Mouse (Mus musculus): ENCODE results near the gene Vcan. TPM values are rescaled to one million over a fixed set of nuclear protein-coding genes. Genes with fewer than 3 reads are reported as not detected.
A peak's percentile ranks its signal among the peaks of the same experiment; 100 is the strongest.

The Vcan gene
- polyA plus RNA-seq, 1 experiment from 2014 or later: 36.8 TPM

GRCm38 (mm10) chr13:89645589-89645988 is 96.7 kb downstream of the Vcan start:
- Histone ChIP-seq H3K4me3 (replicated peaks; ENCODE audit: low read depth, low read length) (no peak overlapping the region), H3K36me3 (ENCODE audit: insufficient read depth, low read length) (no peaks in the 10 kb centered on the region), H3K9ac (ENCODE audit: low read depth, low read length) (no peak overlapping the region), H3K27me3 (ENCODE audit: insufficient read depth, low read length) (no peaks in the 10 kb centered on the region), H3K4me1 (replicated peaks; ENCODE audit: insufficient read depth, low read length) (no peaks in the 10 kb centered on the region), H3K4me2 (ENCODE audit: low read length) (no peak overlapping the region), H3K27ac (no peak overlapping the region), H3K9me3 (replicated peaks; ENCODE audit: low read length) (no peaks in the 10 kb centered on the region)
- ATAC-seq (replicated peaks; ENCODE audit: low FRiP score, low read depth) (no peak), DNase-seq (ENCODE audit: low spot score) (no peak)
- 57% methylated on average over 2 of the region's 2 CpGs for WGBS
- no peak for TF ChIP-seq CTCF (IDR thresholded peaks at IDR 0.05; ENCODE audit: low read depth)

GRCm38 (mm10) chr13:89637012-89637411 is 105.3 kb downstream of the Vcan start:
- Histone ChIP-seq H3K4me3 (replicated peaks; ENCODE audit: low read depth, low read length) (no peak overlapping the region), H3K9ac (ENCODE audit: low read depth, low read length) (no peak overlapping the region), H3K9me3 (replicated peaks; ENCODE audit: low read length) (no peaks in the 10 kb centered on the region), H3K4me2 (ENCODE audit: low read length) (no peak overlapping the region), H3K4me1 (replicated peaks; ENCODE audit: insufficient read depth, low read length) (no peaks in the 10 kb centered on the region), H3K36me3 (ENCODE audit: insufficient read depth, low read length) (no peaks in the 10 kb centered on the region), H3K27me3 (ENCODE audit: insufficient read depth, low read length) (no peaks in the 10 kb centered on the region), H3K27ac (no peak overlapping the region)
- TF ChIP-seq CTCF (IDR thresholded peaks at IDR 0.05; ENCODE audit: low read depth): no peak
- WGBS: 76% methylated on average over 3 of the region's 3 CpGs
- DNase-seq (ENCODE audit: low spot score) (no peak), ATAC-seq (replicated peaks; ENCODE audit: low FRiP score, low read depth) (no peak)

GRCm38 (mm10) chr13:89634137-89634683 is 108.1 kb downstream of the Vcan start:
- Histone ChIP-seq H3K9me3 (replicated peaks; ENCODE audit: low read length) (no peaks in the 10 kb centered on the region), H3K36me3 (ENCODE audit: insufficient read depth, low read length) (no peaks in the 10 kb centered on the region), H3K4me3 (replicated peaks; ENCODE audit: low read depth, low read length) (no peak overlapping the region), H3K27ac (no peak overlapping the region), H3K27me3 (ENCODE audit: insufficient read depth, low read length) (no peaks in the 10 kb centered on the region), H3K9ac (ENCODE audit: low read depth, low read length) (no peak overlapping the region), H3K4me2 (ENCODE audit: low read length) (no peak overlapping the region), H3K4me1 (replicated peaks; ENCODE audit: insufficient read depth, low read length) (no peaks in the 10 kb centered on the region)
- DNase-seq (ENCODE audit: low spot score): peak; percentile 78
- peak; percentile 81 for TF ChIP-seq CTCF (IDR thresholded peaks at IDR 0.05; ENCODE audit: low read depth)
- 32% methylated on average over 4 of the region's 4 CpGs for WGBS
- no peak for ATAC-seq (replicated peaks; ENCODE audit: low FRiP score, low read depth)

GRCm38 (mm10) chr13:89619064-89619463 is 123.2 kb downstream of the Vcan start:
- H3K4me2 ChIP-seq (ENCODE audit: low read length): no peak overlapping the region
- DNase-seq (ENCODE audit: low spot score) (no peak), ATAC-seq (replicated peaks; ENCODE audit: low FRiP score, low read depth) (no peak)
- H3K27ac ChIP-seq: no peak overlapping the region
- no peaks in the 10 kb centered on the region for H3K27me3 ChIP-seq (ENCODE audit: insufficient read depth, low read length)
- no peaks in the 10 kb centered on the region for H3K9me3 ChIP-seq (replicated peaks; ENCODE audit: low read length)
- 83% methylated on average over 3 of the region's 3 CpGs for WGBS
- no peak overlapping the region for H3K4me3 ChIP-seq (replicated peaks; ENCODE audit: low read depth, low read length)
- no peaks in the 10 kb centered on the region for H3K36me3 ChIP-seq (ENCODE audit: insufficient read depth, low read length)
- H3K4me1 ChIP-seq (replicated peaks; ENCODE audit: insufficient read depth, low read length): no peaks in the 10 kb centered on the region
- H3K9ac ChIP-seq (ENCODE audit: low read depth, low read length): no peak overlapping the region
- TF ChIP-seq CTCF (IDR thresholded peaks at IDR 0.05; ENCODE audit: low read depth): peak; percentile 21; the same call in 1 of the 2 replicates

GRCm38 (mm10) chr13:89607399-89607798 is 134.9 kb downstream of the Vcan start:
- no peak overlapping the region for H3K4me3 ChIP-seq (replicated peaks; ENCODE audit: low read depth, low read length)
- 83% methylated on average over 3 of the region's 3 CpGs for WGBS
- H3K9me3 ChIP-seq (replicated peaks; ENCODE audit: low read length): no peaks in the 10 kb centered on the region
- H3K27me3 ChIP-seq (ENCODE audit: insufficient read depth, low read length): no peaks in the 10 kb centered on the region
- H3K4me2 ChIP-seq (ENCODE audit: low read length): no peak overlapping the region
- DNase-seq (ENCODE audit: low spot score) (no peak), ATAC-seq (replicated peaks; ENCODE audit: low FRiP score, low read depth) (no peak)
- no peaks in the 10 kb centered on the region for H3K4me1 ChIP-seq (replicated peaks; ENCODE audit: insufficient read depth, low read length)
- H3K27ac ChIP-seq: no peak overlapping the region
- TF ChIP-seq CTCF (IDR thresholded peaks at IDR 0.05; ENCODE audit: low read depth): no peak
- H3K9ac ChIP-seq (ENCODE audit: low read depth, low read length): no peak overlapping the region
- H3K36me3 ChIP-seq (ENCODE audit: insufficient read depth, low read length): no peaks in the 10 kb centered on the region

Other genes starting within 250 kb of the Vcan start
- gene Hapln1, start 202.7 kb downstream of the Vcan start, polyA plus RNA-seq (2015; fragmentation: Nextera tagmentation; extraction: Ambion mirVana): 2.8 and 3.7 TPM in 2 replicates